Mouse (Mus musculus) neural tube, embryonic 15.5 days (tissue): ENCODE measurements at regions not wholly inside any gene's neighbourhood (a gene's known extent, or its start where the extent isn't known, plus 50 kb on each side); places are given as distances from the start of the nearest gene placed in this dataset.

ENCODE experiments used
- ATAC-seq: fragments of 200-750 bp; cut with Nextera tagmentation; 2 replicates; pipeline ENCODE4 v1.8.0; 2017; ENCODE audit warnings: mild to moderate bottlenecking, moderate TSS enrichment, moderate library complexity; ENCODE audit not compliant: low FRiP score
- H3K27ac ChIP-seq: fragments of 300-500 bp; sonication (generic); replicated peaks from 2 replicates; pipeline ENCODE4 v1.5.1; 2015; ENCODE audit warnings: mild to moderate bottlenecking, inconsistent platforms
- H3K27me3 ChIP-seq: fragments of 300-500 bp; sonication (generic); replicated peaks from 2 replicates; pipeline ENCODE4 v1.6.1; 2015; ENCODE audit warnings: inconsistent platforms
- H3K36me3 ChIP-seq: fragments of 300-500 bp; sonication (generic); 2 replicates; pipeline ENCODE4 v1.6.1; 2015; ENCODE audit warnings: inconsistent platforms
- H3K4me1 ChIP-seq: fragments of 300-500 bp; sonication (generic); 2 replicates; pipeline ENCODE4 v1.6.1; 2015; ENCODE audit warnings: inconsistent platforms
- H3K4me2 ChIP-seq: fragments of 300-500 bp; sonication (generic); 2 replicates; pipeline ENCODE4 v1.6.1; 2015; ENCODE audit warnings: inconsistent platforms, mild to moderate bottlenecking, moderate library complexity
- H3K4me3 ChIP-seq: fragments of 300-500 bp; sonication (generic); replicated peaks from 2 replicates; pipeline ENCODE4 v1.5.1; 2015; ENCODE audit warnings: mild to moderate bottlenecking, inconsistent platforms
- H3K9ac ChIP-seq: fragments of 300-500 bp; sonication (generic); replicated peaks from 2 replicates; pipeline ENCODE4 v1.6.1; 2015; ENCODE audit warnings: mild to moderate bottlenecking, inconsistent platforms
- H3K9me3 ChIP-seq: fragments of 300-500 bp; sonication (generic); replicated peaks from 2 replicates; pipeline ENCODE4 v1.6.1; 2016; ENCODE audit warnings: inconsistent platforms
- WGBS: fragments of 180-500 bp; shearing (Covaris S2); methylation state at CpG from one replicate; pipeline ENCODE4 v1.1.7; 2015; ENCODE audit warnings: mixed read lengths; 5-methylcytosine and 5-hydroxymethylcytosine counted together

- Histone ChIP-seq H3K9ac (no peak overlapping the region), H3K4me2 (no peak overlapping the region), H3K36me3 (no peaks in the 10 kb centered on the region), H3K27ac (peak overlapping the region; percentile 3; the same call in 1 of the 2 replicates), H3K27me3 (no peaks in the 10 kb centered on the region), H3K4me1 (peaks cover 9% of the 10 kb centered on the region), H3K9me3 (no peaks in the 10 kb centered on the region), H3K4me3 (no peak overlapping the region)
- ATAC-seq, result no peak
- WGBS, result 41% methylated on average over 5 of the region's 5 CpGs
Observed at GRCm38 (mm10) chr12:27182397-27183375, 159.7 kb downstream of the Sox11 start.

- ATAC-seq, result no peak
- H3K4me2 ChIP-seq, result no peak overlapping the region
- H3K27ac ChIP-seq, result no peak overlapping the region
- H3K36me3 ChIP-seq, result no peaks in the 10 kb centered on the region
- WGBS, result 93% methylated on average over 4 of the region's 4 CpGs
- H3K9ac ChIP-seq, result no peak overlapping the region
- no peak overlapping the region for H3K4me3 ChIP-seq
- no peaks in the 10 kb centered on the region for H3K27me3 ChIP-seq
- no peaks in the 10 kb centered on the region for H3K4me1 ChIP-seq
- H3K9me3 ChIP-seq, result no peaks in the 10 kb centered on the region
Observed at GRCm38 (mm10) chr12:27173561-27173960, 168.8 kb downstream of the Sox11 start.

- no peak overlapping the region for H3K9ac ChIP-seq
- 92% methylated on average over 4 of the region's 4 CpGs for WGBS
- ATAC-seq, result no peak
Observed at GRCm38 (mm10) chr12:27173151-27173550, 169.2 kb downstream of the Sox11 start.

GRCm38 (mm10) chr12:27171595-27171994 lies 170.8 kb downstream of the Sox11 start:
- no peak overlapping the region for H3K9ac ChIP-seq
- H3K27me3 ChIP-seq, result no peaks in the 10 kb centered on the region
- H3K4me1 ChIP-seq, result no peaks in the 10 kb centered on the region
- H3K36me3 ChIP-seq, result no peaks in the 10 kb centered on the region
- no peak overlapping the region for H3K4me3 ChIP-seq
- no peak overlapping the region for H3K4me2 ChIP-seq
- H3K27ac ChIP-seq, result no peak overlapping the region
- H3K9me3 ChIP-seq, result no peaks in the 10 kb centered on the region
- ATAC-seq, result no peak

More at GRCm38 (mm10) chr12:27173151-27173550, 169.2 kb downstream of the Sox11 start:
- Histone ChIP-seq H3K27me3 (no peaks in the 10 kb centered on the region), H3K9me3 (no peaks in the 10 kb centered on the region), H3K4me1 (no peaks in the 10 kb centered on the region), H3K27ac (no peak overlapping the region), H3K4me3 (no peak overlapping the region), H3K36me3 (no peaks in the 10 kb centered on the region), H3K4me2 (no peak overlapping the region)

- H3K4me2 ChIP-seq, result no peak overlapping the region
- no peaks in the 10 kb centered on the region for H3K27me3 ChIP-seq
- peaks cover 4% of the 10 kb centered on the region; the same call in 1 of the 2 replicates for H3K4me1 ChIP-seq
- H3K9me3 ChIP-seq, result no peaks in the 10 kb centered on the region
- no peak overlapping the region for H3K4me3 ChIP-seq
- H3K9ac ChIP-seq, result no peak overlapping the region
- no peak overlapping the region for H3K27ac ChIP-seq
- H3K36me3 ChIP-seq, result no peaks in the 10 kb centered on the region
- WGBS, result 97% methylated on average over 4 of the region's 4 CpGs
- ATAC-seq, result no peak
Observed at GRCm38 (mm10) chr12:27164920-27165504, 177.4 kb downstream of the Sox11 start.

GRCm38 (mm10) chr12:27160063-27160686 lies 182.2 kb downstream of the Sox11 start:
- H3K4me1 ChIP-seq, result peaks cover 30% of the 10 kb centered on the region
- peak overlapping the region; percentile 24 for H3K4me3 ChIP-seq
- ATAC-seq, result peak; percentile 61
- peak overlapping the region; percentile 30; the same call in 1 of the 2 replicates for H3K9ac ChIP-seq
- H3K36me3 ChIP-seq, result no peaks in the 10 kb centered on the region
- peak overlapping the region; percentile 42; the same call in 1 of the 2 replicates for H3K27ac ChIP-seq
- WGBS, result 75% methylated on average over 18 of the region's 18 CpGs
- peak overlapping the region; percentile 33 for H3K4me2 ChIP-seq
- no peaks in the 10 kb centered on the region for H3K27me3 ChIP-seq
- no peaks in the 10 kb centered on the region for H3K9me3 ChIP-seq

- Histone ChIP-seq H3K4me2 (peak overlapping the region; percentile 33), H3K4me3 (peak overlapping the region; percentile 24), H3K27ac (peak overlapping the region; percentile 42; the same call in 1 of the 2 replicates), H3K9me3 (no peaks in the 10 kb centered on the region), H3K4me1 (peaks cover 32% of the 10 kb centered on the region), H3K27me3 (no peaks in the 10 kb centered on the region), H3K9ac (peak overlapping the region; percentile 30; the same call in 1 of the 2 replicates), H3K36me3 (no peaks in the 10 kb centered on the region)
- no peak for ATAC-seq
- 66% methylated on average over 8 of the region's 8 CpGs for WGBS
Observed at GRCm38 (mm10) chr12:27159416-27160062, 182.8 kb downstream of the Sox11 start.

- no peaks in the 10 kb centered on the region for H3K36me3 ChIP-seq
- no peaks in the 10 kb centered on the region for H3K27me3 ChIP-seq
- H3K4me2 ChIP-seq, result no peak overlapping the region
- H3K4me3 ChIP-seq, result no peak overlapping the region
- peaks cover 30% of the 10 kb centered on the region for H3K4me1 ChIP-seq
- ATAC-seq, result no peak
- no peak overlapping the region for H3K9ac ChIP-seq
- no peaks in the 10 kb centered on the region for H3K9me3 ChIP-seq
- H3K27ac ChIP-seq, result no peak overlapping the region
- WGBS, result 11% methylated on average over 13 of the region's 13 CpGs
Observed at GRCm38 (mm10) chr12:27150871-27151853, 191.2 kb downstream of the Sox11 start.

GRCm38 (mm10) chr12:27143310-27143709 lies 199.1 kb downstream of the Sox11 start:
- H3K36me3 ChIP-seq, result no peaks in the 10 kb centered on the region

GRCm38 (mm10) chr12:27140335-27140702 lies 202.1 kb downstream of the Sox11 start:
- no peaks in the 10 kb centered on the region for H3K36me3 ChIP-seq
- 11% methylated on average over 5 of the region's 5 CpGs for WGBS
- no peak overlapping the region for H3K4me3 ChIP-seq

More at GRCm38 (mm10) chr12:27143310-27143709, 199.1 kb downstream of the Sox11 start:
- Histone ChIP-seq H3K4me2 (no peak overlapping the region), H3K4me1 (peaks cover 31% of the 10 kb centered on the region), H3K9ac (no peak overlapping the region), H3K9me3 (no peaks in the 10 kb centered on the region), H3K27ac (peak overlapping the region; percentile 49; the same call in 1 of the 2 replicates), H3K27me3 (no peaks in the 10 kb centered on the region), H3K4me3 (no peak overlapping the region)
- 15% methylated on average over 8 of the region's 8 CpGs for WGBS
- peak; percentile 43; the same call in 1 of the 2 replicates for ATAC-seq

More at GRCm38 (mm10) chr12:27140335-27140702, 202.1 kb downstream of the Sox11 start:
- H3K9me3 ChIP-seq, result no peaks in the 10 kb centered on the region
- peaks cover 39% of the 10 kb centered on the region for H3K4me1 ChIP-seq
- H3K27me3 ChIP-seq, result no peaks in the 10 kb centered on the region
- H3K27ac ChIP-seq, result peak overlapping the region; percentile 74
- no peak for ATAC-seq
- H3K4me2 ChIP-seq, result no peak overlapping the region
- H3K9ac ChIP-seq, result no peak overlapping the region
